Mouse (Mus musculus) E14TG2a.4 (cell line): ENCODE data around the gene Pdcl3.

Source experiments
- CTCF ChIP-seq: conservative IDR thresholded peaks from 2 replicates; pipeline ENCODE4 v1.5.1; 2014; ENCODE audit warnings: low read length
- NANOG ChIP-seq: IDR thresholded peaks from 2 replicates; pipeline ENCODE4 v1.6.1; 2014; ENCODE audit warnings: borderline replicate concordance, low read length, mixed read lengths

GRCm38 (mm10) chr1:38938849-38939248 is 46.6 kb upstream of the Pdcl3 start, which contains the start of gene Nms:
- TF ChIP-seq NANOG (no peak), CTCF (no peak)
